Mouse (Mus musculus) E14TG2a.4 (cell line): ENCODE results near the gene Tomt.

Experiments
- CTCF ChIP-seq: conservative IDR thresholded peaks from 2 replicates; pipeline ENCODE4 v1.5.1; 2014; ENCODE audit warnings: low read length
- NANOG ChIP-seq: IDR thresholded peaks from 2 replicates; pipeline ENCODE4 v1.6.1; 2014; ENCODE audit warnings: borderline replicate concordance, low read length, mixed read lengths

DNA sequence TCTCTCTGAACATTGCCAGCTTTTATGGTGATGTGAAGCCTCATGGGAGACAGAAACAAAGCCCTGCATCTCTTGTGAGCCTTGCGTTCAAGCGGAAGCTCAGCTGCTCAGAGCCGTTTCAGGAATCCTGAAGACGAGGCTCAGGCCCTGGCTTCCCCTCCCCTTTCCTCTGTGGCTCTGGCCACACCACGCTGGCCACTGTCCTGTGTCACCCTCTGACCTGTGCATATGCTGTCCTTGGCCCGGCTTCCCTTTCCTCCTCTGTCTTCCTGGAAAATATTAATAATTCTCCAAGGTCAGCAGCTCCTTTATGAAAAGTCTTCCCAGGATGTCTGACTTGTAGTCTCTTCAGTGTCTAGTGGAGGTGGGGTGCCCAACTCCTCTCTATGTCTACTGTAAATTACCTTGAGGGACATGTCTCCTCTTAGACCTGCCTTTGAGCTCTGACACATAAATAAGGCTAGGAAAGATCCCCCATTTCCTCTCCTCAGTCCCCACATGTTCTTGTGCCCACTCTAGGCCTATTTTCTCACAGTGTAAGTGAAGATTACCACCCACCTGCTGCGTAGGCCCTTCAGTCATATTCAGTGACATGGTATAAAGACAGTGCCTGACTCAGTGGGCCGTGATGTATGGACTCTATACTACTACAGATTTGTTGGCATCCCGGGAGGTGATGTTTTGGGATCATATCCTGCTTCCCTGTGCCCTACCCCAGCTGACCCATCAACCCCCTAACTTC is 23.6 kb downstream of the Tomt start:
- TF ChIP-seq CTCF: no peak
- TF ChIP-seq NANOG: no peak
